Mouse (Mus musculus): Measurements from ENCODE around the gene Tbc1d4.

Tbc1d4 gene

GRCm38 (mm10) chr14:101501868-101502267 lies 107.1 kb downstream of the Tbc1d4 start:
- DNase-seq (ENCODE audit: low read depth) = no peak

GRCm38 (mm10) chr14:101501452-101501851 lies 107.5 kb downstream of the Tbc1d4 start:
- DNase-seq (ENCODE audit: low read depth) = no peak

DNA sequence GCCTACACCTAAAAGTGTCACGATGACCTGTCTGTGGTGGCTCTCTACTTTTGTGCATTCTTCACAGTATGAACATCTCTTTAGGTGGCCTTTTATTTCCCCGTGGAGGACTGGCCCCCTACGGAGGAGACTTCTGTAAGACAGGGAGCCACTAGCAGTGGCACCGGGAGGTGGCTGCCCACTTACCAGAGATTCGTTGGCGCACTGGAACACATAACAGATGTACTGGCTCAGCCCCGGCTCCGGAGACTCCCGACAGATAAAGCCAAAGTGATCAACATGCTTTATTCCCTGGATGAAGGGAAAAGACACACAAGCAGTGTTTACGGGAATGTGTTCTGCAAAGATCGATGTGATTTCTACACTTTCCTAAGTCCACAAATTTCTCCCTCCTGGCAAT lies 108.2 kb downstream of the Tbc1d4 start:
- no peak for DNase-seq (ENCODE audit: low read depth)

- DNase-seq (ENCODE audit: low read depth) = no peak
Measured at GRCm38 (mm10) chr14:101499838-101500237, 109.2 kb downstream of the Tbc1d4 start.

DNA sequence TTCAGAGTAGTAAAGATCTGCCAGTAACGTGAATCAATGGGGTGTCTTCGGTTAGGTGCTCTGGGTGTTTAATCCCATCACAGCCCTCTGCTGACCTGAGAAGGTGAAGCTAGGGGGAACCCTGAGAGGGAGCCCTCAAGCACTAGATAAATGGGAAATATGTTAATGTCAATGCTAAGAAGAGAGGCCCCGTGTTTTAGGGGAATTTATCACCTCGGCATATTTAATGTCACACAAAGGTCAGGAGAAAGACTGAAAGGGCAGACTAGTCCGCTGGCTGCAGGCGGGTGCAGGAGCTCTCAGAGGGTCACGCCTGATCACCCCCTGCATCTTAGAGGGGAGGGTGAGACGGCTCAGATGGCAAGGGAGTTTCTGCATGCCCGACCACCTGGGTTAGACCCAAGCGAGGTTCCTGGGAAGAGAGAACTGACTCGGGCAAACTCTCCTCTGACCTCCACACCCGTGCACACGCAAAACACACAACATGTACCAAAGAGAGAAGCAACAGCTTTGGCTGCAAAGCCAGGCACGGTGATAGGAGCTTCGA lies 120.7 kb downstream of the Tbc1d4 start:
- DNase-seq (ENCODE audit: low read depth) = no peak

- no peak for DNase-seq (ENCODE audit: low read depth)
Measured at GRCm38 (mm10) chr14:101486550-101486949, 122.4 kb downstream of the Tbc1d4 start.

- no peak for DNase-seq (ENCODE audit: low read depth)
Measured at GRCm38 (mm10) chr14:101483230-101483629, 125.8 kb downstream of the Tbc1d4 start.

- peak; percentile 79 for DNase-seq (ENCODE audit: low read depth)
Measured at GRCm38 (mm10) chr14:101482270-101482669, 126.7 kb downstream of the Tbc1d4 start.

- DNase-seq (ENCODE audit: low read depth) = no peak
Measured at GRCm38 (mm10) chr14:101481165-101481564, 127.8 kb downstream of the Tbc1d4 start.

GRCm38 (mm10) chr14:101480541-101480940 lies 128.4 kb downstream of the Tbc1d4 start:
- peak; percentile 72 for DNase-seq (ENCODE audit: low read depth)

GRCm38 (mm10) chr14:101477827-101478220 lies 131.2 kb downstream of the Tbc1d4 start:
- peak; percentile 48 for DNase-seq (ENCODE audit: low read depth)

- peak; percentile 78 for DNase-seq (ENCODE audit: low read depth)
Measured at GRCm38 (mm10) chr14:101477081-101477826, 131.7 kb downstream of the Tbc1d4 start.

GRCm38 (mm10) chr14:101469475-101470093 lies 139.4 kb downstream of the Tbc1d4 start:
- DNase-seq (ENCODE audit: low read depth) = no peak

- no peak for DNase-seq (ENCODE audit: low read depth)
Measured at GRCm38 (mm10) chr14:101468143-101468542, 140.8 kb downstream of the Tbc1d4 start.

GRCm38 (mm10) chr14:101467532-101467931 lies 141.5 kb downstream of the Tbc1d4 start:
- DNase-seq (ENCODE audit: low read depth) = no peak

- no peak for DNase-seq (ENCODE audit: low read depth)
Measured at GRCm38 (mm10) chr14:101466521-101466920, 142.5 kb downstream of the Tbc1d4 start.

DNA sequence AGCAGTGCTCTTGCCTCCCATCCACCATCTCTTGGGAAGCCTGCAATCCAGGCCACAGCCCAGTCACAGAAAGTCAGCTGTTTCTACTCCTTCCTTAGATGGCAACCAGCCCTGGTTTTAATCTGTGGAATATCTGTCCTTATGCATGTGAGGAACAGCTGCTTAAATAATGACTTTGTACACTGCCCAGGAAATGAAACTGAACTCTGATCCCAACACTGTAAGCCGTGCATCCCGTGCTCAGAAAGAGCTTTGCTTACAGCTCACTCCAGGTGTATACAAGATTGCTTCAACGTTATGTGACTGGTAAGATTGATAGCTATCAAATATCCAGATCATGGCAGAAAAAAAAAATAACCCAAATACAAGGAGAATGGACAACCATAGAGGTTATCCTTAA lies 143.1 kb downstream of the Tbc1d4 start:
- DNase-seq (ENCODE audit: low read depth) = no peak

DNA sequence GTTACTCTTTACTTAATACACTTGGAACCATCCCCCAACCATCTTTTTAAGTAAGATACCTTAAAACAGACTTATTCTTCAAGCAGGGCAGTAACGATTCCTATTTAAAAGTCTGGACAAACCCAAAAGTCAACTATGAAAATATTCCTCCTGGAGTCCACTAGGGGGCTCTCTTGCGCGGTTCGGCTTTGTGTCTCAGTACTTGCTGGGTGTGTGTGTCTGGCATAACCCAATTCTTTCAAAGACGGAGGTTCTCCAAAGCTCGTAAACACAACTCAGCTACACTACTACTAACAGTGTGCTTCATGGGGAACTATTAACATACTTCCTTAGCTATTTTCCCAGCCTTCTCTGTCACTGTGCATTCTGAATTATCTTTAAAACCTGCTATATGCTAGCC lies 148.2 kb downstream of the Tbc1d4 start:
- DNase-seq (ENCODE audit: low read depth) = peak; percentile 73

DNA sequence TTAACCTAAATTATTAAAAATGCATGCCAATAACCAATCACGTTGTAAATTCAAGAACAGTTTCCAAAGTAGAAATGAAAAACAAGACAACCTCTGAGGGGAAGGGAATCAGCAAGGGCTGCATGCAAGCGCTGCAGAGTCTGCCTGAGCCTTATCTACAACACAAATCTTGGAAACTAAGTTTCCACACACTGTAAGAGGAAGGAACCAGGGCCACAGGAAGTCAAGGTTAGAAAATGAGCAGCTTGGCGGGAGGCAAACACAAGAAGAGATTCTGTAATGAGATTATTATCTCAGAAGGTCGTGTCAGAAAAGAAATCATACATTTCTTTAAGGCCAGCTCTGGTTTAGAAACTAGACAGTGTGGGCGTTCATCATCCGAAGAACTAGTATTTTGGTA lies 156.1 kb downstream of the Tbc1d4 start:
- DNase-seq (ENCODE audit: low read depth) = peak; percentile 61

DNA sequence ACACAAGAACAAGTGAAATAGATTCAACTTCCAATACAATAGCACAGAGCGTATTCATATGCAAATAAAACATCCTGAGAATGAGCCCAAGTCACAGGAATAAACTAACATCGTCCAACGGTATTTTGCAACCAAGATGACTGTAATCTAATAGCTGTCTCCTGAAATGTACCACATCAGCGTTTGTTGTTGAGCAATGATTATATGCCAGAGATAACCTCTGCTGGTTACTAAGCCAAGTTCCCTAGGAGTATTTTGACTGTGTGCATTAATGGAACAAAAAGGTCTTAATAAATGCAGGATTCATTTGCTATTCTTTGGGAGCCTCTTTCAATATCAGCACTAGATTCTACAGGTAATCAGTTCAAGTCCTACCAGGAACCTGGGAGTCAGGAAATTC lies 161.1 kb downstream of the Tbc1d4 start:
- DNase-seq (ENCODE audit: low read depth) = no peak

DNA sequence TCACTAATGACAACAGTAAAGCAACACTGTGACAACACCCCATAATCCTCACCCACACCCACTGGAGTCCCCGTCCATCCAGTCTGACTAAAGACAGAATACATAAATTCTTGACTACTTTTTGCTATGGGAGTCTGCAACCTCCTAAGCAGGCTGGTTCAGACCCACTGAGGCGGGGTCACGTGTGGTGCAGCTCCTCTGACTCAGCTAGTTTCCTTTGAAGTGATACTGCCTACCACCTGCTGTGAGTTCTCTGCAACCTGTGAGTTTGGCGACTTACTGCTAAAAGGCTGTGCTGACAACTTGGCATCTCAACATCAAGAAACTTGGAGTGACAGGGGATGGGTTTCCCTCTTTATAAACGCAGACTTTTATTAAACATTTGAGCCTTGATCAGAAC lies 163.8 kb downstream of the Tbc1d4 start:
- no peak for DNase-seq (ENCODE audit: low read depth)

DNA sequence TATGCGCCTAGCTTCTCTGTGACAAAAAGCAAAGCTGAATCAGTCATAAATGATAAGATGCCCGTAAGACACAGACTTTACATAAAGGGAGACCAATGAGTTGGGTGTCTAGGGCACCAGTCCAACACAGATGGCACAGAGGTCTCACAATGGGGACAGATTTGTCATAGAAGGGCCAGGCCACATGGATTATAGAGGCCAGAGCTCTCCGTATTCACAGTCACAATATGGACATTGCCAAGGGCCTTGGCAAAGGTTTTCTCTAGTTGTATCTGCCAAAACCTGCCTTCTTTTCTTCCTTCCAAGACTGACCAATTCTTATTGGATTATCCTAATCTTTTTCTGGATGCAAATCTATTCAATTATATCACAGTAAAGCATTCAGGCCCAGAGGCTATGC lies 171.1 kb downstream of the Tbc1d4 start:
- DNase-seq (ENCODE audit: low read depth) = no peak

DNA sequence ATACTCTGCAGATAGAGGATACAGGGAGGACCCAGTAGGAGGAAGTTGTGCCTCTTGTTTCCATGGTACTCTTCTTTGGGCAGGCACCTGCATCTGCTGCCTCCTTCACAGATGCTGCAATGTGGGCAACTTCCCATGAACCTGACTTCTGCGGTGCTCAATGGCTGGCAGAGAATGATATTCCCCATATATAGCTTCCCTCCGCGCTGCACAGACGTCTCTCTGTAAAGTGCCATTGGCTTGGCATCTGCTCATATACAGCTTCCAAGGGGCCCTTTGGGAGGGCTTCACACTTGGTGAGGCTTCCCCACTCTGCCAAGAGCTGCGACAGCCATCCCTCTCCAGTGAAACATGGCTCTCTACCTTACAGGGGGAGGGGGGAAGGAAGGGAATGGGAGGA lies 178.5 kb downstream of the Tbc1d4 start:
- no peak for DNase-seq (ENCODE audit: low read depth)
